Mouse (Mus musculus) forebrain, embryonic 13.5 days (tissue): ENCODE results near the gene Ppp4c. TPM values are rescaled to one million over a fixed set of nuclear protein-coding genes. Genes with fewer than 3 reads are reported as not detected.
A peak's percentile ranks its signal among the peaks of the same experiment; 100 is the strongest.

Experiments used
- ATAC-seq: fragments of 200-750 bp; cut with Nextera tagmentation; 2 replicates; pipeline ENCODE4 v1.8.0; 2017
- H3K27ac ChIP-seq: fragments of 300-500 bp; sonication (generic); 2 replicates; pipeline ENCODE4 v1.5.1; 2015; ENCODE audit warnings: inconsistent platforms, mild to moderate bottlenecking, moderate library complexity
- H3K27me3 ChIP-seq: fragments of 300-500 bp; sonication (generic); 2 replicates; pipeline ENCODE4 v1.6.1; 2015; ENCODE audit warnings: mild to moderate bottlenecking, inconsistent platforms
- H3K36me3 ChIP-seq: fragments of 300-500 bp; sonication (generic); 2 replicates; pipeline ENCODE4 v1.6.1; 2015; ENCODE audit warnings: mild to moderate bottlenecking, inconsistent platforms; ENCODE audit not compliant: poor library complexity, severe bottlenecking
- H3K4me1 ChIP-seq: fragments of 300-500 bp; sonication (generic); 2 replicates; pipeline ENCODE4 v1.6.1; 2015; ENCODE audit warnings: inconsistent platforms
- H3K4me2 ChIP-seq: fragments of 300-500 bp; sonication (generic); 2 replicates; pipeline ENCODE4 v1.6.1; 2015; ENCODE audit warnings: inconsistent platforms, mild to moderate bottlenecking, moderate library complexity
- H3K4me3 ChIP-seq: fragments of 300-500 bp; sonication (generic); 2 replicates; pipeline ENCODE4 v1.5.1; 2015; ENCODE audit warnings: mild to moderate bottlenecking, inconsistent platforms
- H3K9ac ChIP-seq: fragments of 300-500 bp; sonication (generic); 2 replicates; pipeline ENCODE4 v1.6.1; 2015; ENCODE audit warnings: mild to moderate bottlenecking, inconsistent platforms
- H3K9me3 ChIP-seq: fragments of 300-500 bp; sonication (generic); replicated peaks from 2 replicates; pipeline ENCODE4 v1.6.1; 2016; ENCODE audit warnings: inconsistent platforms
- WGBS: fragments of 180-500 bp; shearing (Covaris S2); methylation state at CpG from one replicate; pipeline ENCODE4 v1.1.7; 2015; 5-methylcytosine and 5-hydroxymethylcytosine counted together
- polyA plus RNA-seq: library from polyadenylated mRNA; unstranded; fragments of >200 nt; fragmentation: Nextera tagmentation; extraction: Ambion mirVana; gene quantifications from 2 replicates; pipeline ENCODE4 v1.2.1, GENCODE M21; 2015

Gene Ppp4c
- polyA plus RNA-seq, 1 experiment from 2014 or later: 246 TPM

DNA sequence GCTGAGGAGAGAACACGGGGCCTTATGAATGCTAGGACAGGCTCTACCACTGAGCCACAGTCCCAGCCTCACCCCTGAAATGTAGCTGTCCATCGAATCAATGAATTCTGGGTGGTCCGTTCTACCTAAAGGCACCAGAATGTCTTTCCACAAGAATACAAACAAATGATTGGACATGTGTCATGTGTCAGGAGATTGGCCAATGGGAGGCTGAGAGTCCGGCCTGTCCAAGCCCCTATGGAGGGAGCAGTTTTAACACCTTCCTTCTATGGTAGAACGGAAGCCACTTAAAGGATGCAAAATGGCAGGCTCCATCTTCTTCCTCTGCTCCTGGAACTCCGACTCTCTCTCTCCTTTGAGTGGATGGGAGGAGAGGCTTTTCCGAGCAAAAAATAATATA lies 25.3 kb upstream of the Ppp4c start:
- no peak overlapping the region for H3K27ac ChIP-seq
- no peaks in the 10 kb centered on the region for H3K36me3 ChIP-seq
- no peak overlapping the region for H3K9ac ChIP-seq
- H3K4me3 ChIP-seq: no peak overlapping the region
- H3K9me3 ChIP-seq: no peaks in the 10 kb centered on the region; the same call in 1 of the 2 replicates
- no peaks in the 10 kb centered on the region; the same call in 1 of the 2 replicates for H3K27me3 ChIP-seq
- 83% methylated on average over 7 of the region's 7 CpGs for WGBS
- H3K4me1 ChIP-seq: peaks cover 7% of the 10 kb centered on the region
- H3K4me2 ChIP-seq: no peak overlapping the region
- ATAC-seq: no peak

DNA sequence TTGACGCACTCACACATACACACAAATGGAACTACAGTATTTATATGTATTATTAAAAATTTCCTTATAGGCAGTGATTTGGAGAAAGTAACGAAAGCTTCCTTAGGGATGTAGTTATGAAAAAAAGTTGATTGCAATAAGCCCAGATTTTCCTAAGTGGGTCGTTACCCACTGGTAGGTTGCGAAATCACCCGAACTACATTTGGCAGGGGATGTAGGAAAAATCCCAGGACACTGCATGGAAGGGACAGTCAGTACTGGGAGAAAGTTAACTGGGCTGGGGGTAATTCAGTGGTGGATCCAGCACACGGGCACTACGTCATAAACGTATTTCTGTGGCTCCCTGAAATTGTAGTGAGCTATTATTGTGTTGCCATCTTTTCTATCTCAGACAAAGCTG lies 24.2 kb upstream of the Ppp4c start:
- Histone ChIP-seq H3K9me3 (no peaks in the 10 kb centered on the region; the same call in 1 of the 2 replicates), H3K4me2 (no peak overlapping the region), H3K9ac (no peak overlapping the region), H3K4me1 (no peaks in the 10 kb centered on the region), H3K27me3 (no peaks in the 10 kb centered on the region; the same call in 1 of the 2 replicates), H3K4me3 (no peak overlapping the region), H3K36me3 (no peaks in the 10 kb centered on the region), H3K27ac (no peak overlapping the region)
- WGBS: 87% methylated on average over 8 of the region's 8 CpGs
- ATAC-seq: no peak

- no peak overlapping the region for H3K4me3 ChIP-seq
- H3K9me3 ChIP-seq: no peaks in the 10 kb centered on the region; the same call in 1 of the 2 replicates
- ATAC-seq: no peak
- no peaks in the 10 kb centered on the region for H3K4me1 ChIP-seq
- no peak overlapping the region for H3K4me2 ChIP-seq
- no peak overlapping the region for H3K9ac ChIP-seq
- no peaks in the 10 kb centered on the region for H3K36me3 ChIP-seq
- no peaks in the 10 kb centered on the region; the same call in 1 of the 2 replicates for H3K27me3 ChIP-seq
- WGBS: 56% methylated on average over 8 of the region's 8 CpGs
- no peak overlapping the region for H3K27ac ChIP-seq
Measured at GRCm38 (mm10) chr7:126815726-126816222, 23.5 kb upstream of the Ppp4c start.

DNA sequence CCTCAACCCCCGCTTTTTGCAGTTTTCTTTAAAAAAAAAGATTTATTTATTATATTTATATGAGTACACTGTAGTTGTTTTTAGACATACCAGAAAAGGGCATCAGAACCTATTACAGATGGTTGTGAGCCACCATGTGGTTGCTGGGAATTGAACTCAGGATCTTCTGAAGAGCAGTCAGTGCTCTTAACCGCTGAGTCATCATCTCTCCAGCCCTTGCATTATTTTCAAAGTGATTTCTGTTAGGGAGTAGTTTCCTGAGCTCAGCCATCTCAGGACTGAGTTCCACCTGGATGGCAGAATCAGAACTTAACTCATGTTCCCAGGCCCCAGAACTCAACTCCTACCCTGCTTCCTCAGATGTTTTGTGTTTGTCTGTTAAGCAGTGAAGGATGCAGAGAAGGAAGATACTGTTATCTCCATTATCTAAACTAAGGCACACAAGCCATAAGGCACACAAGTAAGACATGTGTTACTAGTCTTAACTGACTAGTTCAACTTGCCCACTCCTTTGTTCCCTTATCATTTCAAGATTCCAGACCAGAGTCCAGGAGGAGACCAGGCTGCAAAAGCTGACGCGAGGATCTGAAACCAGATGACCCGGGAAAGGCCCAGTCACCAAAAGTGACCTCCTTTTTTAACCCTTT lies 17.6 kb upstream of the Ppp4c start:
- H3K4me2 ChIP-seq: peak overlapping the region; percentile 88; the same call in 1 of the 2 replicates
- no peaks in the 10 kb centered on the region for H3K27me3 ChIP-seq
- no peak overlapping the region for H3K27ac ChIP-seq
- H3K4me1 ChIP-seq: peaks cover 23% of the 10 kb centered on the region
- H3K36me3 ChIP-seq: peaks cover 6% of the 10 kb centered on the region; the same call in 1 of the 2 replicates
- WGBS: 62% methylated on average over 5 of the region's 5 CpGs
- no peak overlapping the region for H3K4me3 ChIP-seq
- H3K9ac ChIP-seq: peak overlapping the region; percentile 92; the same call in 1 of the 2 replicates
- no peaks in the 10 kb centered on the region for H3K9me3 ChIP-seq
- no peak for ATAC-seq

DNA sequence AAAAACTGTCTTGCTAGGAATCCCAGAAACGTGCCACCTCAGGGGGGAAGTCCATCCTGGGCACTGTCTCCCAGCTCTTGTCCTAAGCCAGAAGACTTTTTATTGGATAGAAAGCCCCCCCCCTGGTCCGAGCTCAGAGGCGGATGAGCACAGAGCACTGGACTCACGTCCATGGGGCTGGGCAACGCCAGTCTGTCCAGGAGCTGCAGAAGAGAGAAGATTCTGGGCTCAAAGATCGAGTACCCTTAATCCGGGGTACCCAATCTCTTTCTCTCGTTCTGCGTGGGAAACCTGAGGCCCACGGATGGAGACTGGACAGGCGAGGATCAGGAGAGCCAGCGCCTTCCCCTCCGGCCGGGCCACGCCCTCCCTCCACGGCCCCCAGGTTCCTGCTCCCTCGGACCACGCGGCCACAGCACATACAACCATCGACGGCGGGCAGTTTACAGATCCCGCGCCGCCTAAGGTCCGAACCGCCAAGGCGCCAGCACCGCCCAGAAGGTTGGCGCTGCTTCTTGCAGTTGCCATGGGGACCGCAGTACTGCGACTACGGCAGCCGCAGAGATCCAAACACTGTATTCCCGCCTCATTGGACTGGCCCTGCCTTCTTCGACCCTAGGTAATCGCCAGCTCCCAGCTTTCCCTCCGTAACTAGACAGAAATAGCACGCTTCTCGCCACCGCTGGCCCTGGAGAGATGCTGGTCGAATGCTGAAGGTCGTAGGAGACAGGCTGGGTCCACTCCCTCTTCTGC lies 16.6 kb upstream of the Ppp4c start:
- 2% methylated on average over 43 of the region's 43 CpGs for WGBS
- peak overlapping the region; percentile 80 for H3K27ac ChIP-seq
- peak overlapping the region; percentile 92 for H3K9ac ChIP-seq
- peak overlapping the region; percentile 88 for H3K4me2 ChIP-seq
- H3K4me3 ChIP-seq: peak overlapping the region; percentile 75
- H3K36me3 ChIP-seq: peaks cover 14% of the 10 kb centered on the region; the same call in 1 of the 2 replicates
- H3K9me3 ChIP-seq: no peaks in the 10 kb centered on the region
- H3K27me3 ChIP-seq: no peaks in the 10 kb centered on the region
- peak; percentile 97 for ATAC-seq
- H3K4me1 ChIP-seq: peaks cover 23% of the 10 kb centered on the region

GRCm38 (mm10) chr7:126807405-126807804 lies 15.1 kb upstream of the Ppp4c start:
- H3K4me2 ChIP-seq: peak overlapping the region; percentile 88
- peaks cover 23% of the 10 kb centered on the region for H3K4me1 ChIP-seq
- H3K9me3 ChIP-seq: no peaks in the 10 kb centered on the region
- ATAC-seq: no peak
- WGBS: 78% methylated on average over 4 of the region's 4 CpGs
- peak overlapping the region; percentile 75; the same call in 1 of the 2 replicates for H3K4me3 ChIP-seq
- H3K9ac ChIP-seq: peak overlapping the region; percentile 92
- H3K27me3 ChIP-seq: no peaks in the 10 kb centered on the region
- no peak overlapping the region for H3K27ac ChIP-seq
- H3K36me3 ChIP-seq: peaks cover 29% of the 10 kb centered on the region; the same call in 1 of the 2 replicates

- no peak overlapping the region for H3K9ac ChIP-seq
- H3K9me3 ChIP-seq: no peaks in the 10 kb centered on the region
Measured at GRCm38 (mm10) chr7:126806956-126807355, 14.7 kb upstream of the Ppp4c start.

GRCm38 (mm10) chr7:126803751-126804150 lies 11.5 kb upstream of the Ppp4c start:
- Histone ChIP-seq H3K9ac (peak overlapping the region; percentile 0; the same call in 1 of the 2 replicates), H3K4me3 (no peak overlapping the region), H3K9me3 (no peaks in the 10 kb centered on the region), H3K4me2 (no peak overlapping the region), H3K27ac (no peak overlapping the region), H3K27me3 (no peaks in the 10 kb centered on the region), H3K36me3 (peaks cover 36% of the 10 kb centered on the region; the same call in 1 of the 2 replicates), H3K4me1 (peaks cover 33% of the 10 kb centered on the region)
- no peak for ATAC-seq

More at GRCm38 (mm10) chr7:126806956-126807355, 14.7 kb upstream of the Ppp4c start:
- H3K4me1 ChIP-seq: peaks cover 23% of the 10 kb centered on the region
- H3K4me3 ChIP-seq: no peak overlapping the region; the same call in 1 of the 2 replicates
- no peak for ATAC-seq
- 80% methylated on average over 6 of the region's 6 CpGs for WGBS
- peaks cover 33% of the 10 kb centered on the region; the same call in 1 of the 2 replicates for H3K36me3 ChIP-seq
- H3K27me3 ChIP-seq: no peaks in the 10 kb centered on the region
- no peak overlapping the region; the same call in 1 of the 2 replicates for H3K4me2 ChIP-seq
- H3K27ac ChIP-seq: no peak overlapping the region

DNA sequence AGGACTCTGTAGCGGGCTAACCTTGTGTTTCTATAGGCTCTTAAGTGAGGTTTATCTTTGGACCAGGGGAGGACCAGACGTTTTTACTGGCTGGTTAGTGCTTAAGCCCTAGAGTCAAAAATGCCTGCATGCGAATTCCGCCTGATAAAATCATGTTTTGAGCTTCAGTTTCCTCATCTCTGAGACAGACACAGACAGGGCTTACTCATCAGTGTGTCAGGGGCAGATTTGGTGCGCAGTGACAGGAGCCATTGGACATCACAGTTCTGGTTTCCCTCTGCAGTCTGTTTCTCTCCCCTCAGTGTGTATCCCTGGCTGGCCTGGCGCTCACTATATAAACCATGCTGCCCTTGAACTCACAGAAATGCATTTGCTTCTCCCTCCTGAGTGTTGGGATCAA lies 10.9 kb upstream of the Ppp4c start:
- no peak overlapping the region for H3K9ac ChIP-seq
- H3K4me2 ChIP-seq: no peak overlapping the region
- H3K4me3 ChIP-seq: no peak overlapping the region
- no peak for ATAC-seq
- peaks cover 36% of the 10 kb centered on the region; the same call in 1 of the 2 replicates for H3K36me3 ChIP-seq
- H3K4me1 ChIP-seq: peaks cover 31% of the 10 kb centered on the region
- WGBS: 94% methylated on average over 6 of the region's 6 CpGs
- H3K9me3 ChIP-seq: no peaks in the 10 kb centered on the region
- no peak overlapping the region for H3K27ac ChIP-seq
- H3K27me3 ChIP-seq: no peaks in the 10 kb centered on the region

GRCm38 (mm10) chr7:126802134-126802889 lies 10.0 kb upstream of the Ppp4c start:
- ATAC-seq: no peak
- WGBS: 90% methylated on average over 11 of the region's 11 CpGs
- peaks cover 38% of the 10 kb centered on the region; the same call in 1 of the 2 replicates for H3K36me3 ChIP-seq

DNA sequence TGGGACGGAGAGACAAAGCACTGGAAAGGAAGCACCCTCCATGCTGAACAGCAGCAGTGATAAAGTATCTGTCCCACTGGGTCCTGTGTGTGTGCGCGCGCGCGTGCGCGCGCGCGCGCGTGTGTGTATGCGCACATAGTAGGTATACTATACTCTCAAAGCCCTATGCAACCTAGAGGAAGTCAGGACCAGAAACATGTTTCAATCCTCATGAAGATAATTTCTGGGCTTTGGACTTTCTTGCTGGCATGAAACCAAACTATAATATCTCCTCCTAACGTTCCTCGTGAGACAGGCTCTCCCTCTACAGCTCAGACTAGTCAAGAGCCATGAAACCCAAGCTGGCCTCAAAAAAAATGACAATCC lies 8.7 kb upstream of the Ppp4c start:
- H3K36me3 ChIP-seq: peaks cover 45% of the 10 kb centered on the region
- no peaks in the 10 kb centered on the region for H3K9me3 ChIP-seq
- H3K27me3 ChIP-seq: no peaks in the 10 kb centered on the region
- 0 out of 2 replicates have a peak overlapping the region, but pooled peaks have one; percentile 26 for H3K9ac ChIP-seq
- no peak for ATAC-seq
- H3K27ac ChIP-seq: no peak overlapping the region
- 93% methylated on average over 16 of the region's 16 CpGs for WGBS
- H3K4me2 ChIP-seq: no peak overlapping the region
- H3K4me3 ChIP-seq: no peak overlapping the region
- H3K4me1 ChIP-seq: peaks cover 39% of the 10 kb centered on the region

More at GRCm38 (mm10) chr7:126802134-126802889, 10.0 kb upstream of the Ppp4c start:
- Histone ChIP-seq H3K27me3 (no peaks in the 10 kb centered on the region), H3K4me2 (no peak overlapping the region), H3K4me3 (no peak overlapping the region), H3K9me3 (no peaks in the 10 kb centered on the region), H3K9ac (0 out of 2 replicates have a peak overlapping the region, but pooled peaks have one; percentile 14), H3K4me1 (peaks cover 31% of the 10 kb centered on the region), H3K27ac (no peak overlapping the region)
